Mouse (Mus musculus): ENCODE data around the gene Zfp365.

Gene Zfp365

DNA sequence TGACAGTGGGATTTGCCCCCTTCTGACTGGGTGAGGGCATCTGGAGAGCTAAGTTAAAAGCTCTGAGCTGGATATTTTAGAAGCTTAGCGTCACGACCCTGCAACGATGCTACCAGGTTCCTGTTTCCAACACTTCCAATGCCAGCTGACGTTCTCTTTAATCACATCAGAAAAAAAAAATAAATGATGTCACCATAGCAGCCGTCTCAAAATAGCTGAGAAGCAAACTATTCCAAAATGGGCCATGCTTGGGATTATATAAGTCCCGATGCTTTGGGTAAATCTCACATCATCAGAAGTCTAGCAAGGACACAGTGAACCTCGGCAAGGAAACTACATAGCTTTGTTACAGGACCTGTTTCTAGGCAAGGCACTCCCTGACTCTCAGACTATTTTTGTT, 9.1 kb downstream of the Zfp365 start:
- no peak for DNase-seq (ENCODE audit: low spot score)

- DNase-seq (ENCODE audit: low spot score): no peak
Measured at GRCm38 (mm10) chr10:67901179-67901578, 11.3 kb downstream of the Zfp365 start.

GRCm38 (mm10) chr10:67898949-67899675, 13.3 kb downstream of the Zfp365 start:
- no peak for DNase-seq (ENCODE audit: low spot score)

GRCm38 (mm10) chr10:67898355-67898935, 14.0 kb downstream of the Zfp365 start:
- no peak for DNase-seq (ENCODE audit: low spot score)

DNA sequence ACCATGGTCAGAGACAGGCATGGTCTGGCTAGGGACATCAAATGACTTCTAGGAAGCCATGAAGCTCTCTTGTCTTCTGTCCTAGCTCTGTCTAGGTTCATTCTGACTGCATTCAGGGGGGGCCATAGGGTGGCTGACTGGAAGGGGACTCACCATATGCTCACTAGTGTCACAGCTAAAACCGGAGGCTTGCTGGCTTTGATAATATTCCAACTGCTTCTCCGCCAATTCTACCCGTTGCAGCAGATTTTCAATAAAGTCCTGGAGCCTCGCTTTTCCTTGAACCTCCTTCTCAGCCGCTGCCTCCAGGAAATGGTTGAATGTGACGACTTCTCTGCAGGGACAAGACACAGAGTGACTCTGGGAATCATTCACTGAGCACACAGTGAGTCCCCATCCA, 15.2 kb downstream of the Zfp365 start:
- DNase-seq (ENCODE audit: low spot score): no peak

DNA sequence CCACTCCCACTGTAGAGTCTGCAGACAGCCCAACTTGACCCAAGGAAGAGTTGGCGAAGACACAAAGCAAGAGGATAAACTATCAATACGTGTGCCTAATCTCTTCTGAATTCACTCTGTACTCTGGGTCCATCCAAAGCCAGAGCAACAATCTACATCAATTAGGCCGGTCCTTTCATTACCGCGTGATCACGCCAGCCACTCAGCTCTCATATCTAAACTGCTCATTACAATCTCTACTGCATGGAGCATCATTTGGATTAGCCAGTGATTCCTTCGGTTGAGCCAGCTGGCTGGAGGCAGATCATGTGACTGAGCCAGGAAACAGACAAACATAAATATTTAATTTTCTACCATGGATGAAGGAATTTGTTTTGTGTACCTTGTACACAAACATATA, 17.8 kb downstream of the Zfp365 start:
- no peak for DNase-seq (ENCODE audit: low spot score)

GRCm38 (mm10) chr10:67894059-67894458, 18.4 kb downstream of the Zfp365 start:
- DNase-seq (ENCODE audit: low spot score): no peak

DNA sequence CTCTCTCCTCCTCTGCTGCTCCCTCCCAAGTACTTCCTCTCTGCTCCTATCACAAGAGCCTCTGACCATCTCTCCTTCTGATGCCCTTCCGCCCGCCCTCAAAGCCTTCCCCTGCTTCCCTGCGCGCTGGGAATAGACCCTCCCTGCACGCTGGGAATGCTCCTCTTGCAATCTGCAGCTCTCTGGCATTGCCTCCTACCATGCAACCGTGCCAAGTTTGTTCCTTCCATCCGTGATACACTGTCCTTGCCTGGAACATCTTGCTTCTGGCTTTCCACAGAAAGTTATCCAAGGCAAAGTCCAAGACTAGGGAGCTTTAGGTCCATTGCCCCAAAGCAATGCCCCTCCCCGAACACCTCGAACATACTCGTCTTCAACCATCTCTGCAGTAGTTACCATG, 19.2 kb downstream of the Zfp365 start:
- DNase-seq (ENCODE audit: low spot score): no peak

DNA sequence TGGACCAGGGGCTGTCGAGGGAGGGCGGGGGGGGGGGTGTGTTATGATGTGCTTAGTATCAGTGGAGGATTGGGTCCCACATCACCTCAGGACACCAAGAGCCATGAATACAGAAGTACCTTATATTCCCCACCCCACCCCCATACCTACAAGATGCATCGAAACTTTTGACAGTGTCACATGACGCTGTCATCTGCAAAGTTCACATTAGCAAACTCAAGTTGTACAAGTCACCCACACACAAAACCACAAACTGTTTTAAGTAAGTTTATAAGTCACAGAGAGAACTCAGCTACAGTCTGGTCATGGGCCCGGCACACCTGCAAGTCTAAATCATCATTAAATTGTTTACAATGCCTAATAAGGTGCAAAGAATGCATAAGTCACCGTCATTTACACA, 21.3 kb downstream of the Zfp365 start:
- no peak for DNase-seq (ENCODE audit: low spot score)

GRCm38 (mm10) chr10:67887971-67888370, 24.5 kb downstream of the Zfp365 start:
- no peak for DNase-seq (ENCODE audit: low spot score)

DNA sequence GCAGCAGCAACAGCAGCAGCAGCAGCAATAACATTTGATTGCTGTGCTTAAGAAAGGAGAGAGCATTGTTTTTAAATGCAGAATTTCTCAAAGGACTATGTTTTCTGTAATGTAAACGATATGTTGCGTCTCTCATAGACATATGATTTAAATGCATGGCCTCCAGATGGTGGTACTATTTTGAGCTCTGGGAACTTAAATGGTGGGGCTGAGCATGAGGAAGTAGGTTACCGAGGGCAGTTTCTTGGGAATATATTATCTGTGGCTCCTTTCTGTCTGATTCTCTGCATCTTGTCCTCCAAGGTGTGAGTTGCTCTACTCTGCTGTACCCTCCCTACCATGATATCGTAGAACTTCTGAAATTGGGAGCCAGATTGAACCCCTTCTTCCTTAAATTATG, 31.8 kb downstream of the Zfp365 start:
- no peak for DNase-seq (ENCODE audit: low spot score)

- DNase-seq (ENCODE audit: low spot score): peak; percentile 33
Measured at GRCm38 (mm10) chr10:67871811-67872210, 40.7 kb downstream of the Zfp365 start.

DNA sequence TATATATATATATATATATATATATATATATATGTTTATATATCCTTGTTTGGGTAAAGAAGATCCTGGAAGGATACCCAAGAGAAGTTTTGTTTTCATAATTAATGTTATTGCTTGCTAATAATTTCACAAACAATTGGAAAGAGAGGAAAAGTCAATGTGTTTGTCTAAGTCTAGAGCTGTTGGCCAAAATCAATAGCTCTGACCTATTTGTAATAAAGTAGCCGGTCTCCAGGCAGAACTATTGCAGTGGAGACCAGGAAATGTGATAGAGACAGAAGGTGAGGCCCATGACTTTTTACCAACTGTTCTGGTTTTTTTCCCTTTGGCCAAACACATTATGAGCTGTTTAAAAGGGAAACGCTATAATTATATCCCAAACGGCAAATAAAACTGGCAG, 44.2 kb downstream of the Zfp365 start:
- DNase-seq (ENCODE audit: low spot score): no peak

GRCm38 (mm10) chr10:67865841-67866240, 46.6 kb downstream of the Zfp365 start:
- no peak for DNase-seq (ENCODE audit: low spot score)

- no peak for DNase-seq (ENCODE audit: low spot score)
Measured at GRCm38 (mm10) chr10:67865063-67865462, 47.4 kb downstream of the Zfp365 start.

GRCm38 (mm10) chr10:67862331-67862730, 50.1 kb downstream of the Zfp365 start:
- no peak for DNase-seq (ENCODE audit: low spot score)

GRCm38 (mm10) chr10:67858878-67859277, 53.6 kb downstream of the Zfp365 start:
- peak; percentile 42 for DNase-seq (ENCODE audit: low spot score)

DNA sequence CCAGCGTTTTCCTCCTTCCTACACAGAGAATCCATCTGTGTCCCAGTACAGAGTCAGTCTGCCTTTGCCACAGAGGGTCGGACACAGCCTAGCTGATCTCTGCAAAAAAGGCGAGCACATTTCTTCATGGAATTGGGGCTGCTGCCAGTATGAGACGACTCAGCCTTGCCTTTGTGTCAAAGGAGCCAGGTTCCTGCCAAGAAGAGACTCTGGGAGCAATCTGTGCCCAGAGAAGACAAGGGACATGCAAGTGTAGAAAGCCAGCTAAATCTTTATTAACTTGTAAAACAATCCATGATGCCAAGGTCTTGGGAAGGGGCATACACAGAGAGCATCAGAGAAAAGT, 54.9 kb downstream of the Zfp365 start:
- DNase-seq (ENCODE audit: low spot score): no peak

GRCm38 (mm10) chr10:67856791-67857560, 55.5 kb downstream of the Zfp365 start:
- no peak for DNase-seq (ENCODE audit: low spot score)

- no peak for DNase-seq (ENCODE audit: low spot score)
Measured at GRCm38 (mm10) chr10:67855760-67856159, 56.7 kb downstream of the Zfp365 start.

DNA sequence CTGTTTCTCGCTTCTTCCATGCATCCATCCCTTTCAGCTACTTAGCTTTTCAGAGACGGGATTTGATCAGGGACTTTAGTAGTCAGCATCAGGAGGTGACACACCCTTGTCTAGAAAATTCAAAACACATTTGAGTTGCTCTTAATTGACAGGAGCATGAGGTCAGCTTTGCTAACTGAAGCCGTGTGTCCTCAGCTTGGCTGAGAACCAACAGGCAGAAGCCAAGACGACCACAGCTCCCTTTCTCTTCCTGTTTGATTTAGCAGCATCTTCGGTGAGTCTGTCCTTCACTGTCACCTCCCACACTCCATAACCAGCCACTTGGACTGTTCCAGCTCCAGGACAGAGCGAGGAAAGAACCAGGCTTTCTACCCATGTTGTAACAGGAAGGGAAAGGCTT, 60.1 kb downstream of the Zfp365 start:
- no peak for DNase-seq (ENCODE audit: low spot score)

GRCm38 (mm10) chr10:67851079-67851478, 61.4 kb downstream of the Zfp365 start:
- DNase-seq (ENCODE audit: low spot score): no peak

- DNase-seq (ENCODE audit: low spot score): no peak
Measured at GRCm38 (mm10) chr10:67846016-67846650, 66.3 kb downstream of the Zfp365 start.
